17 mouse cellular contexts compared by ENCODE assay signal in genomic region chr6:35313520-35313919, GRCm38 (mm10).
"Had no signal": no experiment of that assay in that cellular context is flagged by ENCODE, and none has a peak within 500 bp of the region (broad histone marks: within the 10 kb centered on the region; RNA-seq: fewer than 3 reads in every experiment).

No protein-coding gene starts in this region.

- DNase-seq: cerebellum, adult 2 months; cerebellum, adult 8-10 months; cerebellum, adult 9-10 months; cerebellum, adult 9-11 months; cerebellum, postnatal 10 days; cerebellum, postnatal 14 days; cerebellum, postnatal 25 days; cerebellum, postnatal 36 days; embryo, embryonic 11 days; forebrain, postnatal 0 days; gastrocnemius, adult 2 months; gastrocnemius, postnatal 10 days; gastrocnemius, postnatal 14 days; gastrocnemius, postnatal 25 days; gastrocnemius, postnatal 36 days; heart, adult 11 months; heart, adult 18-20 months had no signal
